ENCODE assay signal across 8 mouse cellular contexts in the genomic region with DNA sequence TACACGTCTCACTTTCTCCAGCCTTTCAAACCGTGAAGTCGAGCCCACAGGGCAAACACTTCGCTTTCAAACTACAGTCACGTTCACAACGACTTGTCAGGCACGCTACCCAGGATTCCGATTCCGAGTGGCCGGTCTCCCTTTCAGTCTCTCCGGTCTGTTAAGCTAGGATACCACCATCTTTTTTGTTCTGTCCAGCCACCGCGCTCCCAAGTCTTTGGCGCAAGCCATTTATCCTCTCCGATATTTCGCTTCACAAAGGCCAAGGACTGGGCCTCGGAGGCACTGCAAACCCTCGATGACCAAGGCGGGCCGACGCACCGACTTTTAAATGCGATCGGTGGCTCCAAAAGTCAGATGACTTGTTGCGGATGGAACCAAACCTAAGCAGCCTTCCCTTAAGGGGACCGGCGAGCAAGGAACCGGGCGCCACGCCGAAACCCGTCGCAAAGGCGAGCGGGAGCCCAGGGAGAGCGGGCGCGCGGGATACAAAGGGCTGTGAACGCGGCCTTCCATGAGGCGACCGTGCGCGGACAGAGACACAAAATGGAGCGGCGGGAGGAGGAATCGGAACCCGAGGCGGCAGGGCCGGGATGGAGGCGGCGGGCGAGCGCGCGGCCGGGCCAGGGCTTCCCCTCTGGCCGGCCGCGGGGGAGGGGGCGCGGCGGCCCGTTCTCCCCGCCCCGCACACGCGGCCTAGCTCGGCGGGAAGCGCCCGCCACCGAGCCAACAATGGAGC. TPM values are rescaled to one million over a fixed set of nuclear protein-coding genes. Genes with fewer than 3 reads are reported as not detected.
DNase-seq lines count a peak whose midpoint lies in the region; ATAC-seq lines count a peak whose summit lies in the region.

No protein-coding gene starts in this region.

- no peaks in the 10 kb centered on the region for H3K36me3 ChIP-seq in embryonic facial prominence, embryonic 13.5 days
- H3K36me3 ChIP-seq in midbrain, embryonic 16.5 days (ENCODE audit: control insufficient read depth, insufficient read depth, low read length) = no peaks in the 10 kb centered on the region

- no peaks in the 10 kb centered on the region for H3K9me3 ChIP-seq in embryonic facial prominence, embryonic 13.5 days
- no peaks in the 10 kb centered on the region for H3K9me3 ChIP-seq in midbrain, embryonic 16.5 days (replicated peaks; ENCODE audit: control insufficient read depth, low read length, poor library complexity, severe bottlenecking)

- peak overlapping the region; percentile 100 for H3K9ac ChIP-seq in embryonic facial prominence, embryonic 13.5 days
- peak overlapping the region; percentile 99 for H3K9ac ChIP-seq in midbrain, embryonic 16.5 days (ENCODE audit: low read depth, low read length)

- peaks cover 13% of the 10 kb centered on the region for H3K4me1 ChIP-seq in embryonic facial prominence, embryonic 13.5 days
- H3K4me1 ChIP-seq in midbrain, embryonic 16.5 days (ENCODE audit: control insufficient read depth, insufficient read depth, low read length) = peaks cover 16% of the 10 kb centered on the region

- peak overlapping the region; percentile 96 for H3K27ac ChIP-seq in embryonic facial prominence, embryonic 13.5 days
- peak overlapping the region; percentile 98 for H3K27ac ChIP-seq in midbrain, embryonic 16.5 days (ENCODE audit: low read length)

- peak overlapping the region; percentile 97 for H3K4me3 ChIP-seq in embryonic facial prominence, embryonic 13.5 days
- peak overlapping the region; percentile 90 for H3K4me3 ChIP-seq in midbrain, embryonic 16.5 days (ENCODE audit: low read depth, low read length)

- DNase-seq in A20 (ENCODE audit: low read depth, low spot score) (peak; percentile 67), liver (peak; percentile 45)
- DNase-seq in adrenal gland, postnatal 25 days = peak; percentile 59
- DNase-seq in heart, adult 9 months (ENCODE audit: low spot score in 2 of 2) = peak; percentile 33 to 36
- DNase-seq in kidney, adult 9 months = peak; percentile 48
- peak; percentile 64 to 69 for DNase-seq in spleen, postnatal 10 days (ENCODE audit: low spot score in 2 of 2)

- H3K27me3 ChIP-seq in embryonic facial prominence, embryonic 13.5 days = no peaks in the 10 kb centered on the region
- H3K27me3 ChIP-seq in midbrain, embryonic 16.5 days (ENCODE audit: control insufficient read depth, insufficient read depth, low read depth, low read length) = no peaks in the 10 kb centered on the region

- H3K4me2 ChIP-seq in embryonic facial prominence, embryonic 13.5 days = peak overlapping the region; percentile 72
- peak overlapping the region; percentile 85 for H3K4me2 ChIP-seq in midbrain, embryonic 16.5 days (ENCODE audit: low read length)

- WGBS in embryonic facial prominence, embryonic 13.5 days = under 1% methylated on average over 54 of the region's 74 CpGs
- WGBS in midbrain, embryonic 16.5 days = under 1% methylated on average over 66 of the region's 74 CpGs

- ATAC-seq in embryonic facial prominence, embryonic 13.5 days (ENCODE audit: insufficient number of reproducible peaks, insufficient read depth, low FRiP score, low TSS enrichment, low read depth) = peak; percentile 53
- ATAC-seq in midbrain, embryonic 16.5 days = peak; percentile 59

RNA-seq across cellular contexts. Expression of a gene that starts 3.8 kb away (rescaled TPM):
- 86.5 and 98.2 TPM in 2 replicates for total RNA-seq in adrenal gland, postnatal 25 days (2021)
- polyA plus RNA-seq in embryonic facial prominence, embryonic 13.5 days (2015; fragmentation: Nextera tagmentation; extraction: Ambion mirVana) = 161 and 169 TPM in 2 replicates
- 140 and 171 TPM in 2 replicates for polyA plus RNA-seq in midbrain, embryonic 16.5 days (2015; fragmentation: Nextera tagmentation; extraction: Ambion mirVana)

Comparison
In these comparisons a context has a peak if more than half of its experiments do, and no peak if none do; other contexts are left out.
1. Peak in every context shown above with its lines: DNase-seq, ATAC-seq, H3K4me3 ChIP-seq and H3K27ac ChIP-seq.